Comparison of ENCODE assay signal across 17 mouse cellular contexts in genomic region chr19:30371901-30372300, GRCm38 (mm10).
DNase-seq lines count a peak whose midpoint lies in the region; ATAC-seq and TF ChIP-seq lines count a peak whose summit lies in the region.
"Had no signal": no experiment of that assay in that cellular context is flagged by ENCODE, and none has a peak within 500 bp of the region (broad histone marks: within the 10 kb centered on the region; RNA-seq: fewer than 3 reads in every experiment).

No protein-coding gene starts in this region.

- H3K4me2 ChIP-seq in heart, embryonic 12.5 days = no peak overlapping the region
- H3K4me2 ChIP-seq in lung, embryonic 14.5 days = no peak overlapping the region
- H3K4me2 ChIP-seq: limb, embryonic 15.5 days; midbrain, embryonic 12.5 days had no signal

- no peaks in the 10 kb centered on the region; the same call in 1 of the 2 replicates for H3K9me3 ChIP-seq in heart, embryonic 12.5 days (replicated peaks)
- no peaks in the 10 kb centered on the region for H3K9me3 ChIP-seq in lung, embryonic 14.5 days (ENCODE audit: low read depth, low read length)
- H3K9me3 ChIP-seq: limb, embryonic 15.5 days; midbrain, embryonic 12.5 days had no signal

- H3K27ac ChIP-seq in heart, embryonic 12.5 days (ENCODE audit: poor library complexity, severe bottlenecking) = no peak overlapping the region
- no peak overlapping the region for H3K27ac ChIP-seq in lung, embryonic 14.5 days (ENCODE audit: low read depth)
- H3K27ac ChIP-seq: gastrocnemius, adult 2 months; left cerebral cortex, adult 2 months; limb, embryonic 15.5 days; midbrain, embryonic 12.5 days had no signal

- H3K27me3 ChIP-seq in heart, embryonic 12.5 days (replicated peaks) = no peaks in the 10 kb centered on the region
- H3K27me3 ChIP-seq in lung, embryonic 14.5 days (ENCODE audit: insufficient read depth, low read length) = no peaks in the 10 kb centered on the region
- H3K27me3 ChIP-seq: limb, embryonic 15.5 days; midbrain, embryonic 12.5 days had no signal

- no peak overlapping the region for H3K4me3 ChIP-seq in heart, embryonic 12.5 days
- no peak overlapping the region for H3K4me3 ChIP-seq in lung, embryonic 14.5 days (ENCODE audit: low read depth, low read length)
- H3K4me3 ChIP-seq: gastrocnemius, adult 2 months; left cerebral cortex, adult 2 months; limb, embryonic 15.5 days; midbrain, embryonic 12.5 days had no signal

- TF ChIP-seq CTCF in lung, embryonic 14.5 days (IDR thresholded peaks at IDR 0.05; ENCODE audit: low read depth) = no peak

- WGBS in heart, embryonic 12.5 days = 28% methylated on average over 5 of the region's 5 CpGs
- WGBS in lung, embryonic 14.5 days = 37% methylated on average over 5 of the region's 5 CpGs

- peak; percentile 39; the same call in 1 of the 2 replicates for ATAC-seq in heart, embryonic 12.5 days (ENCODE audit: insufficient number of reproducible peaks, low FRiP score)
- no peak for ATAC-seq in lung, embryonic 14.5 days (ENCODE audit: insufficient read depth)
- ATAC-seq: forebrain, postnatal 0 days; liver, postnatal 0 days had no signal

- no peak for DNase-seq in heart, postnatal 10 days
- DNase-seq in lung, embryonic 14.5 days = peak; percentile 30
- DNase-seq in lung, postnatal 25 days (ENCODE audit: low spot score) = no peak
- DNase-seq in thymus, postnatal 14 days = peak; percentile 3
- DNase-seq in thymus, postnatal 36 days = no peak
- DNase-seq in layer of hippocampus, postnatal 25 days (ENCODE audit: extremely low spot score in 1 of 2, low spot score in 1 of 2) = no peak
- no peak for DNase-seq in left cerebral cortex, adult 8-10 months (ENCODE audit: low spot score in 2 of 2)
- DNase-seq: B cell, adult 2 months; forebrain, postnatal 0 days; gastrocnemius, adult 2 months; heart, postnatal 4 days; liver, postnatal 0 days; spleen, adult 18-20 months had no signal

- intact Hi-C loops in heart, postnatal 10 days (cut with DNase I) = no loop called here

- H3K9ac ChIP-seq in heart, embryonic 12.5 days = no peak overlapping the region
- H3K9ac ChIP-seq in lung, embryonic 14.5 days = no peak overlapping the region
- H3K9ac ChIP-seq: forebrain, postnatal 0 days; limb, embryonic 15.5 days; liver, postnatal 0 days; midbrain, embryonic 12.5 days had no signal

- no peaks in the 10 kb centered on the region for H3K4me1 ChIP-seq in heart, embryonic 12.5 days (replicated peaks)
- no peaks in the 10 kb centered on the region; the same call in 1 of the 2 replicates for H3K4me1 ChIP-seq in lung, embryonic 14.5 days (ENCODE audit: insufficient read depth)
- H3K4me1 ChIP-seq: limb, embryonic 15.5 days; midbrain, embryonic 12.5 days had no signal

- H3K36me3 ChIP-seq in heart, embryonic 12.5 days = no peaks in the 10 kb centered on the region
- no peaks in the 10 kb centered on the region for H3K36me3 ChIP-seq in lung, embryonic 14.5 days (ENCODE audit: insufficient read depth)
- H3K36me3 ChIP-seq: limb, embryonic 15.5 days; midbrain, embryonic 12.5 days had no signal

Comparison
In these comparisons a context has a peak if more than half of its experiments do, and no peak if none do; other contexts are left out.
1. DNase-seq: peak in lung, embryonic 14.5 days (single experiment) and thymus, postnatal 14 days (single experiment); none in heart, postnatal 10 days (0 of 2), lung, postnatal 25 days (single experiment), thymus, postnatal 36 days (0 of 2), layer of hippocampus, postnatal 25 days (0 of 2) and left cerebral cortex, adult 8-10 months (0 of 2).